Mouse (Mus musculus): ENCODE data around the gene Ascc3.

DNA sequence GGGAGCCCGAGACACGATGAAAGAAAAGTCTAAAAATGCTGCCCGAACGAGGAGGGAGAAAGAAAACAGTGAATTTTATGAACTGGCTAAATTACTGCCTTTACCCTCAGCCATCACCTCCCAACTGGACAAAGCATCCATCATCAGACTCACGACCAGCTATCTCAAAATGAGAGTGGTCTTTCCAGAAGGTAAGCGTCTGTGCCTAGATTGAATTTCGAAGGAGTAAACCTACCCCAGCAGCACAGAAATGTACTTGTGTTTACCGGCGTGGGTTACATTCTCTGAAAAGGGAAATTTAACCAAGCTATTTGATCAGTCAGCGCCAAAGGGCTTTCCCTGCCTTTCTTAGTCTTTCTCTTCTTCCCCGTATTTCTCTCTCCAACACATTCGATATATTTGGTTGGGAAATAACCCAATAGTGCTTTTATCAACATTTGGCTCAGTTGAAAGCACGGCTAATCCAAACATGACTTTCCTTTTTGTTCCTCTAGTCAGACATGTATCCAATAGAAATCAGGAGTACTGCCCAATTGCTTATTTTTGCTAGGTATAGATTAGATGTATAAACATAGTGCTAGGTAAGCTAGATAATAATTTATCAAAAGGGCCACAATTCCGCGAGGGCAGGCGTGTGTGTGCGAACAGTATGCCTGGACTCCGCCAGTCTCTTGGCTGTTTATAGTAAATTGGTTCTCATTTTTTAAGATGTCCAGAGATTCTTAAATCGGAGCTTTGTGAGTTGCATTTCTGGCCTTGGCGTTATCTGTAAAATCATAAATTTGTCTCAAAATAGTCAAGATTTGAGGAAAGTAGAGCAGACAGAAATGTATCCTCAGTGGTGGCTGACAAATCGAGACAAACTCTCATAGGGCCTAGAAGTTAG is 303.7 kb downstream of the Ascc3 start:
- TF ChIP-seq CTCF (conservative IDR thresholded peaks at IDR 0.05; ENCODE audit: low read length) = no peak
- TF ChIP-seq POU5F1 (IDR thresholded peaks at IDR 0.05; ENCODE audit: borderline replicate concordance, low read length) = no peak
